Mouse (Mus musculus): ENCODE measurements around the gene Pmf1.
"Not testable (repeated sequence)": the region's sequence is repeated elsewhere in the genome, so short reads cannot be mapped to it uniquely, and the experiment has no call there.

Pmf1 gene

GRCm38 (mm10) chr3:88437454-88437853, 27.3 kb upstream of the Pmf1 start:
- no peak for DNase-seq

- DNase-seq: peak in 1 of 2 experiments; percentile 44
Measured at GRCm38 (mm10) chr3:88436395-88437201, 26.5 kb upstream of the Pmf1 start.

GRCm38 (mm10) chr3:88435515-88435914, 25.4 kb upstream of the Pmf1 start:
- DNase-seq: no peak

- not testable (repeated sequence) for DNase-seq
Measured at GRCm38 (mm10) chr3:88428639-88429038, 18.5 kb upstream of the Pmf1 start.

GRCm38 (mm10) chr3:88427342-88427905, 17.3 kb upstream of the Pmf1 start:
- DNase-seq: no peak

- no peak for DNase-seq
Measured at GRCm38 (mm10) chr3:88425708-88426420, 15.7 kb upstream of the Pmf1 start.

GRCm38 (mm10) chr3:88425330-88425689, 15.2 kb upstream of the Pmf1 start:
- DNase-seq: no peak

GRCm38 (mm10) chr3:88424605-88425329, 14.6 kb upstream of the Pmf1 start, which contains the start of gene Slc25a44:
TSS of gene Slc25a44 (minus strand) at chr3:88425139.
- DNase-seq: peak; percentile 98

- DNase-seq: peak; percentile 68 to 80
Measured at GRCm38 (mm10) chr3:88422020-88422720, 12.0 kb upstream of the Pmf1 start.

- DNase-seq: no peak
Measured at GRCm38 (mm10) chr3:88420771-88421170, 10.6 kb upstream of the Pmf1 start.

- DNase-seq: peak in 1 of 2 experiments; percentile 15
Measured at GRCm38 (mm10) chr3:88418016-88418415, 7.9 kb upstream of the Pmf1 start.

GRCm38 (mm10) chr3:88415668-88416067, 5.5 kb upstream of the Pmf1 start:
- no peak for DNase-seq

- DNase-seq: no peak
Measured at GRCm38 (mm10) chr3:88412636-88413035, 2.5 kb upstream of the Pmf1 start.

- no peak for DNase-seq
Measured at GRCm38 (mm10) chr3:88411681-88412080, 1.6 kb upstream of the Pmf1 start.

GRCm38 (mm10) chr3:88410645-88411031, 507 bp upstream of the Pmf1 start:
- DNase-seq: peak in 1 of 2 experiments; percentile 10

- no peak for DNase-seq
Measured at GRCm38 (mm10) chr3:88408953-88409352, 1.2 kb downstream of the Pmf1 start.

GRCm38 (mm10) chr3:88407529-88407928, 2.6 kb downstream of the Pmf1 start:
- no peak for DNase-seq

GRCm38 (mm10) chr3:88407090-88407489, 3.0 kb downstream of the Pmf1 start:
- peak; percentile 47 to 67 for DNase-seq

- no peak for DNase-seq
Measured at GRCm38 (mm10) chr3:88403522-88404230, 6.5 kb downstream of the Pmf1 start.

GRCm38 (mm10) chr3:88398666-88399065, 11.5 kb downstream of the Pmf1 start:
- DNase-seq: no peak

GRCm38 (mm10) chr3:88395742-88396141, 14.4 kb downstream of the Pmf1 start:
- no peak for DNase-seq

GRCm38 (mm10) chr3:88395288-88395687, 14.8 kb downstream of the Pmf1 start:
- no peak for DNase-seq
